Mouse (Mus musculus): ENCODE measurements around the gene Pnma1. TPM values are rescaled to one million over a fixed set of nuclear protein-coding genes. Genes with fewer than 3 reads are reported as not detected.

The Pnma1 gene
- polyA plus RNA-seq, 1 experiment, result 20.5 TPM

DNA sequence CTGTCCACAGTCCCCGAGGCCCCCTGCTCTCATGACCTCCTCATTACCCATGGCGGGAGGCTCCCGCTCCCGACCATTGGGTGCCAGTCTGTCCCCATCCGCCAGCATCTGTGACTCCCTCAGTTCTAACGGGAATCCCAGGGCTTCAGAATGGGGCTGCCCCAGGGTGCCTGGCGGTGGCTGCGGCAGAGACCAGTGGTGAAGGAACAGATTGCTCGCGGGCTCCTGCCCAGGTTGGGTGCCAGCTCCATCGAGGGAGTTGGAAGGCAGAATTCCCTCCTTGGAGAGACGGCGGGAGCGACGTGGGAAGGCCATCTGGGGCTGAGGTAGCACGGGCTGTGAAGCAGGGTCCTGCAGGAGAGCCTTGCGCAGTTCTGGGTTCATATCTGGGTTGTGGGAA is 24.6 kb upstream of the Pnma1 start:
- Histone ChIP-seq H3K27ac (ENCODE audit: control insufficient read depth, insufficient read depth, low read depth, low read length) (no peak overlapping the region), H3K4me3 (ENCODE audit: control insufficient read depth, low read depth, low read length) (no peak overlapping the region), H3K27me3 (ENCODE audit: control insufficient read depth, insufficient read depth, low read length) (no peaks in the 10 kb centered on the region), H3K4me1 (ENCODE audit: control insufficient read depth, insufficient read depth, low read length) (peaks cover 11% of the 10 kb centered on the region), H3K36me3 (ENCODE audit: control insufficient read depth, insufficient read depth, low read length) (no peaks in the 10 kb centered on the region)
- TF ChIP-seq POLR2A (IDR thresholded peaks at IDR 0.05; ENCODE audit: control insufficient read depth, low read depth, low read length) (no peak), CTCF (IDR thresholded peaks at IDR 0.05; ENCODE audit: control insufficient read depth, insufficient read depth, insufficient replicate concordance, low read depth, low read length) (no peak)

DNA sequence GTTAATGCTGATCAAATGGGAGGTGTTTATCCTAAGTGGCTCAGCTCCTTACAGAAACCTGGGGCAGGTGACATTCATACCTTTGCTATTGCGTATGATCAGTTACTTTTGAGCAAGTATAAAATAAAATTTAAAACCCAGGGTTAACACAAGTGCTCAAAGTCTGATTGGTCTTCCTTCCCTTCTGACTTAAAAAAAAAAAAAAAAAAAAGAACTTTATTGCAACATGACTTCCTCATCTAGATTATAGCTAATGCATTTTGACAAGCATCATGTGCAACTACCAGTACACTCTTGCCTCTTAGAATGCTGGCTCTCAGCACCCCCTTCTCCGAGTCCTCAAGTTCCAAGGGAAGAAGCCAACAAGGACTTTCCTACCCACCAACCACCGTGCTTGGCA is 23.9 kb upstream of the Pnma1 start:
- Histone ChIP-seq H3K4me3 (ENCODE audit: control insufficient read depth, low read depth, low read length) (no peak overlapping the region), H3K27me3 (ENCODE audit: control insufficient read depth, insufficient read depth, low read length) (no peaks in the 10 kb centered on the region), H3K36me3 (ENCODE audit: control insufficient read depth, insufficient read depth, low read length) (no peaks in the 10 kb centered on the region), H3K27ac (ENCODE audit: control insufficient read depth, insufficient read depth, low read depth, low read length) (no peak overlapping the region), H3K4me1 (ENCODE audit: control insufficient read depth, insufficient read depth, low read length) (peaks cover 9% of the 10 kb centered on the region)
- TF ChIP-seq CTCF (IDR thresholded peaks at IDR 0.05; ENCODE audit: control insufficient read depth, insufficient read depth, insufficient replicate concordance, low read depth, low read length) (no peak), POLR2A (IDR thresholded peaks at IDR 0.05; ENCODE audit: control insufficient read depth, low read depth, low read length) (no peak)

DNA sequence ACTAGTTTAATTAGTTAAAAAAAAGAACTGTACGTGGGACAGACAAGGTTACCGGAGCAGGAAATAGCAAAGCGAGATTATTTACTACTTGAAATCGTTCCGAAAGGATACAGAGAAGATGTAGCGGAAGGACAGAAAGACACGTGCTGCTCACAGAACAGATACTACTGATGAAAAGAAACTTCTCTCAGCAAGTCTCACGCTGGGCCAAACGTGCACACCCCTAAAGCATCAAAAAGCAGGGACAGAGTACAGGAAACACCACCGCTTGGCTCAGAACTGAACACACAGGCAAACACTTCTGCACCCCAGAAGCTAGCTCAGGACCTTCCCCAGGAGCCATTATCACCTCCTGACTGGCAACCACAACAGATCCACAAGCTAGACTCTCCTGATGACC is 22.3 kb upstream of the Pnma1 start:
- no peak overlapping the region for H3K4me3 ChIP-seq (ENCODE audit: control insufficient read depth, low read depth, low read length)
- H3K27me3 ChIP-seq (ENCODE audit: control insufficient read depth, insufficient read depth, low read length), result no peaks in the 10 kb centered on the region
- H3K36me3 ChIP-seq (ENCODE audit: control insufficient read depth, insufficient read depth, low read length), result no peaks in the 10 kb centered on the region
- H3K27ac ChIP-seq (ENCODE audit: control insufficient read depth, insufficient read depth, low read depth, low read length), result no peak overlapping the region
- H3K4me1 ChIP-seq (ENCODE audit: control insufficient read depth, insufficient read depth, low read length), result peaks cover 6% of the 10 kb centered on the region
- TF ChIP-seq CTCF (IDR thresholded peaks at IDR 0.05; ENCODE audit: control insufficient read depth, insufficient read depth, insufficient replicate concordance, low read depth, low read length) (no peak), POLR2A (IDR thresholded peaks at IDR 0.05; ENCODE audit: control insufficient read depth, low read depth, low read length) (no peak)

DNA sequence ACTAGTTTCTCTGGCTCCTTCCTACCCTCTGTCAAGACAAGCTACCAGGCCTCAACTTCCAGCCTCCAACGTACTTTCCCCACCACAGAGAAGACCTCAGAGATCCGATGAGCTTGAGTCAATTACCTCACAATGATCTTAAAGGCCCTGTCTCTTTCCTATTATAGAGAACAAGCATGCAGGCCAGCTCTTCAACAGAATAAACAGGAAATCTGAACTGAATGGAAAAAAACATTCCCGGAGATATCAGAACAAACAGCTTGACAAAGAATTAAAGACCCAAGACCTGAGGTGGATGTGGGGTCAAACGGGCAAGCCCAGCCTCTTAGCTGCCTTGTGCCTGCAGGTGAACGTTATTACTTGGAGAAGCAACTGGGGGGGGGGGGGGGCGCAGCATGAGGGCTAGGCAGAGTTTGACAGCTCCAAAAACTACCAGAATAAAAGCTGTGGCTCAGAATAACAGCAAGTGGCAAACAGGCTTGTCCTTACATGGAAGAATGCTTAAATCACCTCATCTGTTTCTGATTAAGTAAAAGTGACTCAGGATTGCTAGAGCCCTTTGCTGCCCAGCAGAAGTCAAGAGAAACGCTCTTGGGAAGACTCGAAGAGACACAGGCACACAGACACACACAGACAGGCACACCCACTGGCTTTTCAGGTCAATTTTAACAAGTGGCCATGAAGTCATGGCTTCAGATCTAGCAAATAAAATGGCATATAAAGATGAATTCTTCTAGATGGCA is 17.5 kb upstream of the Pnma1 start:
- H3K4me3 ChIP-seq (ENCODE audit: control insufficient read depth, low read depth, low read length), result no peak overlapping the region
- no peaks in the 10 kb centered on the region for H3K36me3 ChIP-seq (ENCODE audit: control insufficient read depth, insufficient read depth, low read length)
- H3K27me3 ChIP-seq (ENCODE audit: control insufficient read depth, insufficient read depth, low read length), result no peaks in the 10 kb centered on the region
- H3K27ac ChIP-seq (ENCODE audit: control insufficient read depth, insufficient read depth, low read depth, low read length), result no peak overlapping the region
- H3K4me1 ChIP-seq (ENCODE audit: control insufficient read depth, insufficient read depth, low read length), result no peaks in the 10 kb centered on the region
- TF ChIP-seq CTCF (IDR thresholded peaks at IDR 0.05; ENCODE audit: control insufficient read depth, insufficient read depth, insufficient replicate concordance, low read depth, low read length) (no peak), POLR2A (IDR thresholded peaks at IDR 0.05; ENCODE audit: control insufficient read depth, low read depth, low read length) (no peak)

DNA sequence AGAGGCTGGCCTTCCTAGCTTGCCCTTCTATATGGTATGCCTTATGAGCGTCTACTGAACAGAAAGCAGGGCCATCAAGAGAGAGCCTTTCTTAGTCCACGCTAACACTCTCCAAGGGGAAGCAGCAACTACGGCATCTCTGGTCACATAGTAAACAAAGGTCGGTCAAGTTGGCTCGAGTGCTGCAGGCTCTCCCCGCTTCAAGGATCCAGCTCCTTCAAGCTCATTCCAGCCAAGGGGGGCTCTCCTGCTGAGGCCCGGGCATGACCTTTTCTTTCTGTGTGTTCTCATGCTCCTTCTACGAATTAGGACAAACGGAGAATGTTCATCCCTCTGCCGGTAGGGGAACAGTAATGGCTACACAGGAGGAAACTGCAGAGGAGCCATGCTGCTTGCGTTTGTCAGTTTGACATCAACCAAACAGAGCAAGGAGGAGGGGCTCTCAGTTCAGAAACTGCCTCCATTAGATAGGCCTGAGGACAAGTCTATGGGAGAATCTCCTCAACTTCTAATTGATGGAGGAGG is 15.4 kb upstream of the Pnma1 start:
- Histone ChIP-seq H3K36me3 (ENCODE audit: control insufficient read depth, insufficient read depth, low read length) (no peaks in the 10 kb centered on the region), H3K4me3 (ENCODE audit: control insufficient read depth, low read depth, low read length) (no peak overlapping the region), H3K27me3 (ENCODE audit: control insufficient read depth, insufficient read depth, low read length) (no peaks in the 10 kb centered on the region), H3K27ac (ENCODE audit: control insufficient read depth, insufficient read depth, low read depth, low read length) (no peak overlapping the region), H3K4me1 (ENCODE audit: control insufficient read depth, insufficient read depth, low read length) (no peaks in the 10 kb centered on the region)
- TF ChIP-seq CTCF (IDR thresholded peaks at IDR 0.05; ENCODE audit: control insufficient read depth, insufficient read depth, insufficient replicate concordance, low read depth, low read length) (no peak), POLR2A (IDR thresholded peaks at IDR 0.05; ENCODE audit: control insufficient read depth, low read depth, low read length) (no peak)

- Histone ChIP-seq H3K27ac (ENCODE audit: control insufficient read depth, insufficient read depth, low read depth, low read length) (no peak overlapping the region), H3K36me3 (ENCODE audit: control insufficient read depth, insufficient read depth, low read length) (no peaks in the 10 kb centered on the region), H3K4me3 (ENCODE audit: control insufficient read depth, low read depth, low read length) (no peak overlapping the region), H3K4me1 (ENCODE audit: control insufficient read depth, insufficient read depth, low read length) (no peaks in the 10 kb centered on the region), H3K27me3 (ENCODE audit: control insufficient read depth, insufficient read depth, low read length) (no peaks in the 10 kb centered on the region)
- TF ChIP-seq CTCF (IDR thresholded peaks at IDR 0.05; ENCODE audit: control insufficient read depth, insufficient read depth, insufficient replicate concordance, low read depth, low read length) (peak; percentile 48; the same call in 1 of the 2 replicates), POLR2A (IDR thresholded peaks at IDR 0.05; ENCODE audit: control insufficient read depth, low read depth, low read length) (no peak)
These were observed 14.8 kb upstream of the Pnma1 start for GRCm38 (mm10) chr12:84163133-84163532.

DNA sequence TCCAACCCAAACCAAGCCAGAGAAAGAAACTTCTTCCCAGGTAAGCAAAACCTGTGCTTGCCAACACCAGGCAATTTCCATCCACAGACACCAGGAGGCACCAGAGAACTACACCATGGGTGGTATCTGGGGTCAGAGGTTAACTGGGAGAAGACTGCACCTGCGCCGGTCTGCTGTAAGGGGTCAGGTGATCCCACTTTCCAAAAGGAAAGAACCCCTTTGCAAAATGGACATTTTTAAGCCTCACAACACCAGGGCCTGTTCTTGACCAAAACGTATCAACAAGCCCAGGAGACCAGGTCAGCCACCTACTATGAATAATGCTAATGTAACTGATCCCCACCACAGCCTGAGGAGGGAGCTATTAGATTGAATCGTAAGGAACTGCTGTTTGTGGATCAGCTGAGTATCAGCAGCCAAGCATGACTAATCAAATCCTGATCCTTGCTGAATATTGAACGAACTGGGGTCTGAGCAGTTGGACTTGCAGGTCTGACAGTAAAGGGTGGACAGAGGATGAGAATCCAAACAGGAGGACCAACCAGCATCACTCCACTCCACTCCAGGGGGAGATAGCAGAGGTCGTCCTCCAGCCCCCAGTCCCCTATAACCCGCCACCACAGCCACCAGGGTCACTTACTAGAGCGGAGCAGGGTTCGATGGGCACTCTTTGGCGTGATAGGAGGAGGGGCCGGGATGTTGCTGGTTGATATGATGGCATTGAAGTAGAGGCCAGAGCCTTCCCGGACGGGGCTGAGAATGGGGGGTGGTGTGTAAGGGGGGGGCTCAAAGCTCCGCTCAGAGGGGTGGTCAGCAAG is 13.5 kb upstream of the Pnma1 start:
- H3K27me3 ChIP-seq (ENCODE audit: control insufficient read depth, insufficient read depth, low read length), result no peaks in the 10 kb centered on the region
- H3K4me1 ChIP-seq (ENCODE audit: control insufficient read depth, insufficient read depth, low read length), result no peaks in the 10 kb centered on the region
- H3K27ac ChIP-seq (ENCODE audit: control insufficient read depth, insufficient read depth, low read depth, low read length), result no peak overlapping the region
- TF ChIP-seq POLR2A (IDR thresholded peaks at IDR 0.05; ENCODE audit: control insufficient read depth, low read depth, low read length) (no peak), CTCF (IDR thresholded peaks at IDR 0.05; ENCODE audit: control insufficient read depth, insufficient read depth, insufficient replicate concordance, low read depth, low read length) (0 out of 2 replicates have a peak, but pooled peaks have one; percentile 28)
- H3K4me3 ChIP-seq (ENCODE audit: control insufficient read depth, low read depth, low read length), result no peak overlapping the region
- no peaks in the 10 kb centered on the region for H3K36me3 ChIP-seq (ENCODE audit: control insufficient read depth, insufficient read depth, low read length)
